Mouse (Mus musculus) lung, embryonic 14.5 days (tissue): ENCODE data around the gene Kcnk5. TPM values are rescaled to one million over a fixed set of nuclear protein-coding genes. Genes with fewer than 3 reads are reported as not detected.

ENCODE experiments used
- ATAC-seq: fragments of 200-750 bp; cut with Nextera tagmentation; 2 replicates; pipeline ENCODE4 v1.8.0; 2017; ENCODE audit warnings: mild to moderate bottlenecking, moderate TSS enrichment, moderate library complexity; ENCODE audit not compliant: insufficient read depth
- DNase-seq: peaks from one replicate; pipeline ENCODE4 v3.0.0-alpha.2; 2015
- H3K27ac ChIP-seq: fragments of 300-500 bp; sonication (generic); 2 replicates; pipeline ENCODE4 v1.5.1; 2014; ENCODE audit warnings: low read depth, mild to moderate bottlenecking, moderate library complexity
- H3K27me3 ChIP-seq: fragments of 300-500 bp; sonication (generic); 2 replicates; pipeline ENCODE4 v1.6.1; 2014; ENCODE audit warnings: low read length, control low read depth; ENCODE audit not compliant: insufficient read depth
- H3K36me3 ChIP-seq: fragments of 300-500 bp; sonication (generic); 2 replicates; pipeline ENCODE4 v1.6.1; 2014; ENCODE audit warnings: control low read depth; ENCODE audit not compliant: insufficient read depth
- H3K4me1 ChIP-seq: fragments of 300-500 bp; sonication (generic); 2 replicates; pipeline ENCODE4 v1.6.1; 2014; ENCODE audit warnings: antibody characterized with exemption, control low read depth; ENCODE audit not compliant: insufficient read depth
- H3K4me2 ChIP-seq: fragments of 300-500 bp; sonication (generic); 2 replicates; pipeline ENCODE4 v1.6.1; 2014; ENCODE audit warnings: mild to moderate bottlenecking
- H3K4me3 ChIP-seq: fragments of 300-500 bp; sonication (generic); 2 replicates; pipeline ENCODE4 v1.5.1; 2014; ENCODE audit warnings: low read depth, low read length
- H3K9ac ChIP-seq: fragments of 300-500 bp; sonication (generic); 2 replicates; pipeline ENCODE4 v1.6.1; 2014
- H3K9me3 ChIP-seq: fragments of 300-500 bp; sonication (generic); 2 replicates; pipeline ENCODE4 v1.6.1; 2016; ENCODE audit warnings: low read depth, low read length, control low read depth
- CTCF ChIP-seq: IDR thresholded peaks from 2 replicates; pipeline ENCODE4 v1.5.1; 2016; ENCODE audit warnings: antibody characterized with exemption, low read depth
- WGBS: fragments of 180-500 bp; shearing (Covaris S2); extraction: QIAGEN DNeasy Blood & Tissue Kit; methylation state at CpG from one replicate; pipeline ENCODE4 v1.1.7; 2014; 5-methylcytosine and 5-hydroxymethylcytosine counted together
- polyA plus RNA-seq: library from polyadenylated mRNA; unstranded; fragments of >200 nt; fragmentation: Nextera tagmentation; extraction: Ambion mirVana; gene quantifications from 2 replicates; pipeline ENCODE4 v1.2.1, GENCODE M21; 2014

The Kcnk5 gene
- polyA plus RNA-seq, 1 experiment from 2014 or later, result 10.7 TPM

DNA sequence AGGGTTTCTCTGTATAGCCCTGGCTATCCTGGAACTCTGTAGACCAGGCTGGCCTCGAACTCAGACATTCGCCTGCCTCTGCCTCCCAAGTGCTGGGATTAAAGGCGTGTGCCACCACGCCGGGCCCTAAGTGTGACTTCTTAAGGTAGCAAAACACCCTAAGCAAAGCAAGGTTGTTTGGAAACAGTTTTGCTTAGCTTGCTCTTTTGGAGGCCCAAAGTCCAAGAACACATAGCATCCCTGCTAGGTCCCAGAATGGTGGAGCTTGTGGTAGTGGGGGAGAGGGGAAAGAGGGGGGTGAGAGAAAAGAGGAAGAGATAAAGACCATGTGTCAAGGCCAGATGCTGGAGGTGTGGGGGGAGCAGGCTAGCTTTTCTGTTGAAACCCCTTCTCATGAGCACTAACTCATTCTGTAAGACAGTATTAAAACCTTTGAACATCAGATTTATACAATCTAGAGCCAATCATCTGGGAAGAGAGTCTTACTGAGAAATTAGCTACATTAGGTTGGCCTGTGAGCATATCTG lies 21.1 kb upstream of the Kcnk5 start:
- no peak overlapping the region for H3K27ac ChIP-seq
- no peaks in the 10 kb centered on the region for H3K27me3 ChIP-seq
- no peak overlapping the region for H3K4me2 ChIP-seq
- H3K9ac ChIP-seq, result no peak overlapping the region
- no peak for TF ChIP-seq CTCF
- no peak overlapping the region for H3K4me3 ChIP-seq
- DNase-seq (no peak), ATAC-seq (no peak)
- no peaks in the 10 kb centered on the region for H3K4me1 ChIP-seq
- WGBS, result 93% methylated on average over 5 of the region's 5 CpGs
- no peaks in the 10 kb centered on the region for H3K9me3 ChIP-seq
- no peaks in the 10 kb centered on the region for H3K36me3 ChIP-seq

- no peaks in the 10 kb centered on the region for H3K4me1 ChIP-seq
- H3K9ac ChIP-seq, result no peak overlapping the region
- no peaks in the 10 kb centered on the region for H3K27me3 ChIP-seq
- 44% methylated on average over 8 of the region's 8 CpGs for WGBS
- H3K36me3 ChIP-seq, result no peaks in the 10 kb centered on the region
- no peaks in the 10 kb centered on the region for H3K9me3 ChIP-seq
- ATAC-seq, result no peak
- H3K4me2 ChIP-seq, result no peak overlapping the region
- H3K4me3 ChIP-seq, result no peak overlapping the region
- no peak for TF ChIP-seq CTCF
- H3K27ac ChIP-seq, result no peak overlapping the region
- no peak for DNase-seq
Measured at GRCm38 (mm10) chr14:20201066-20201683, 19.6 kb upstream of the Kcnk5 start.

GRCm38 (mm10) chr14:20193103-20193715 lies 11.6 kb upstream of the Kcnk5 start:
- Histone ChIP-seq H3K4me1 (no peaks in the 10 kb centered on the region), H3K4me3 (no peak overlapping the region), H3K36me3 (no peaks in the 10 kb centered on the region), H3K27ac (no peak overlapping the region), H3K27me3 (no peaks in the 10 kb centered on the region), H3K4me2 (no peak overlapping the region), H3K9me3 (no peaks in the 10 kb centered on the region), H3K9ac (no peak overlapping the region)
- no peak for DNase-seq
- 81% methylated on average over 4 of the region's 4 CpGs for WGBS
- ATAC-seq, result no peak
- TF ChIP-seq CTCF, result no peak

DNA sequence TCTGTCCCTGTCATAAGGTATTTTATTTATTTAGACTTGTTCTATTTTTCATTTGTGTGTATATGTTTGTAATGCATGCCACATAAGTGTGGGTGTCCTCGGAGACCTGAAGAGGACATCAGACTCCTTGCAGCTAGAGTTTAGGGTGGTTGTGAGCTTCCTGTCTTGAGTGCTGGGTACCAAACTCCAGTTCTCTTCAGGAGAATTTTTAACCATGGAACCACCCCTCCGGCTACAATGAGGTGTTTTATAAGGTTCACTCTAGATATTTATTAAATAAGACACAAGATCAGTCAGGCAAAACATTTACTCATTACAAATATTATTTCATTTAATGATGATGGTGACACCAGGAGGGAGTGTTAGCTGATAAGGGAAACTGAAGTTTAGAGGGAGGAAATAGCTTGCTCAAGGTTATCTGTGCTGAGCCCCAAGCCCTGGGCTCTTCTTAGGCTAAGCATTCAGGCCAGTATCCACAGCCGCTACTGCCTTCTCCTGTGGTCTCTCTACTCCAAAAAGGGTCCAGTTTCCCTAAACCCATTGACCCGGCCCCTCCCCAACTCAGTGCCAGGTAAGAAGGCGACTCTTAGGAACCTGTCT lies 9.6 kb upstream of the Kcnk5 start:
- Histone ChIP-seq H3K27ac (no peak overlapping the region), H3K4me2 (no peak overlapping the region), H3K4me1 (no peaks in the 10 kb centered on the region), H3K36me3 (no peaks in the 10 kb centered on the region), H3K27me3 (no peaks in the 10 kb centered on the region), H3K9ac (no peak overlapping the region), H3K4me3 (no peak overlapping the region), H3K9me3 (no peaks in the 10 kb centered on the region)
- DNase-seq (no peak), ATAC-seq (no peak)
- WGBS, result 72% methylated on average over 5 of the region's 5 CpGs
- no peak for TF ChIP-seq CTCF

DNA sequence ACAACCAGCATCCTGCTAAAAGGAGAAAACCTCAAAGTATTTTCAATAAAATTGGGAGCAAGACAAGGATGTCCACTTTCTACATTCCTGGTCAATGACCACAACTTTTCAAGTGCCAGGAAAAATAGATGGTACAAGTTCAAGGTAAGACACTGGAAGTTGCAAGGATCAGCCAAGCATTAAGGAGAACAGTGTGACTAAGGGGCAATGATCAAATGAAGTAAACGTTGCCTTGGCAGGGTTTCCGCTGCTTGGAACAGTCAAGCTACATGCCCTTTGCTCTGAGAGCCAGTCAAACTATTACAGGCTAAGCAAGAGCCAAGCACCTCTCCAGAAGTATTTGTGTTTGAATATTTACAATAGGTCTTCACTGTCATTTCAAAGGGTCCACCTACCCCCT lies 8.1 kb upstream of the Kcnk5 start:
- no peak overlapping the region for H3K4me3 ChIP-seq
- TF ChIP-seq CTCF, result no peak
- DNase-seq (no peak), ATAC-seq (no peak)
- no peaks in the 10 kb centered on the region for H3K4me1 ChIP-seq
- no peak overlapping the region for H3K27ac ChIP-seq
- no peaks in the 10 kb centered on the region for H3K27me3 ChIP-seq
- WGBS, result 58% methylated on average over 2 of the region's 2 CpGs
- H3K9ac ChIP-seq, result no peak overlapping the region
- H3K9me3 ChIP-seq, result no peaks in the 10 kb centered on the region
- no peaks in the 10 kb centered on the region for H3K36me3 ChIP-seq
- no peak overlapping the region for H3K4me2 ChIP-seq

GRCm38 (mm10) chr14:20185426-20185825 lies 3.8 kb upstream of the Kcnk5 start:
- no peaks in the 10 kb centered on the region for H3K36me3 ChIP-seq
- no peak overlapping the region for H3K9ac ChIP-seq
- no peak for ATAC-seq
- peaks cover under 1% of the 10 kb centered on the region; the same call in 1 of the 2 replicates for H3K4me1 ChIP-seq
- H3K4me2 ChIP-seq, result no peak overlapping the region
- TF ChIP-seq CTCF, result no peak
- H3K27ac ChIP-seq, result no peak overlapping the region
- no peak for DNase-seq
- no peak overlapping the region for H3K4me3 ChIP-seq
- no peaks in the 10 kb centered on the region for H3K9me3 ChIP-seq
- no peaks in the 10 kb centered on the region for H3K27me3 ChIP-seq
- WGBS, result 54% methylated on average over 9 of the region's 9 CpGs

DNA sequence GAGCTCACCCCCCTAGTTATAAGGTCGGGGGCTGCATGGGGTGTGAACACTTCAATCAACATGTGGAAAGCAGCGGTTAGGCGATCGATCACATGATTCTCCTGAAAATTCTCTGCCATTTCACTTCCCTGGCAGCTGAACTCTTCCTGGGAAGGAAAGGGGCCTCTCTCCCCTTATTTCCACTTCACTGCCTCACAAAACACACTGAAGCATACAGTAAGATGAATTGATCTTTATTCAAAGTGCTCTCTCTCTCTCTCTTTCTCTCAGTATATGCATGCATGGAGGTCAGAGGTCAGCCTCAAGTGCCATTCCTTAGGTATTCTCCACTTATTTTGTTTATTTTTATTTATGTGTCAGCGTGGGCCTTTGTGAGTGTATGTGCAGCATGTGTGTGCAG lies 2.1 kb upstream of the Kcnk5 start:
- Histone ChIP-seq H3K9ac (no peak overlapping the region), H3K27ac (no peak overlapping the region), H3K4me3 (no peak overlapping the region), H3K9me3 (no peaks in the 10 kb centered on the region), H3K4me2 (no peak overlapping the region), H3K27me3 (no peaks in the 10 kb centered on the region), H3K4me1 (peaks cover 16% of the 10 kb centered on the region), H3K36me3 (no peaks in the 10 kb centered on the region)
- 57% methylated on average over 5 of the region's 5 CpGs for whole genome bisulfite sequencing
- no peak for TF ChIP-seq CTCF
- ATAC-seq, result no peak
- DNase-seq, result no peak
